Mouse (Mus musculus) small intestine, adult 2 months (tissue): Measurements from ENCODE around the gene Herc3.

ENCODE experiments used
- CTCF ChIP-seq: fragments of 200-500 bp; IDR thresholded peaks from 2 replicates; pipeline ENCODE4 v1.5.1; 2012; ENCODE audit warnings: low read depth, mild to moderate bottlenecking, control low read depth, inconsistent platforms, low read length, moderate library complexity, mixed read lengths; ENCODE audit not compliant: insufficient replicate concordance, insufficient read length; ENCODE audit errors: extremely low read depth
- POLR2A ChIP-seq: fragments of 200-500 bp; IDR thresholded peaks from 2 replicates; pipeline ENCODE4 v1.6.1; 2012; ENCODE audit warnings: low read depth, mild to moderate bottlenecking, control low read depth, inconsistent platforms, low read length, moderate library complexity

DNA sequence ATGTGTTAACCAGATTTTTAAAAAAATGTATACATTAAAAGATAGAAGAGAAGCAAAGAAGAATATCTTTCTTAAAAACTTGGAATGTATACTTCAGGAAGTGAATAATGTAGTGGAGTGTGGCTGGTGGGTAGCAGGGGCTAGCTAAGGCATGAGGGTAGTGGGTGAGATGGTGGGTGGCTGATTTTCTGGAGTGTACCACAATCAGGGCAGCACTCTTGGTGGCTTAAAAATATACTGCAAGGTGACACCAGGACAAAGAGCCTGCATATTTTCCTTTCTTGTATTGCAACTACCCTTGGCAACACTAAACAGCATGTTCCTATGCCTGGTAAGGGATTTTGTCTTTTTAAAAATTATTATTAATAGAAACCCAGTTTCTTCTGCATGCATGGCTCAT is 133.3 kb downstream of the Herc3 start:
- TF ChIP-seq POLR2A (no peak), CTCF (no peak)
